Mouse (Mus musculus) adrenal gland, postnatal 4 days (tissue): ENCODE results near the gene Tfeb. TPM values are rescaled to one million over a fixed set of nuclear protein-coding genes. Genes with fewer than 3 reads are reported as not detected.

Source experiments
- DNase-seq, 2 experiments: peaks; one replicate each; pipeline ENCODE4 v3.0.0; 2021 to 2022; ENCODE audit warnings: low spot score in 2 of 2, mixed read lengths in 2 of 2
- total RNA-seq, 2 experiments: library from RNA; stranded (reverse); gene quantifications; 2 replicates each; pipeline ENCODE4 v1.2.3; 2021

Tfeb gene
- total RNA-seq, 2 experiments from 2014 or later = 22.1 to 22.3 TPM

DNA sequence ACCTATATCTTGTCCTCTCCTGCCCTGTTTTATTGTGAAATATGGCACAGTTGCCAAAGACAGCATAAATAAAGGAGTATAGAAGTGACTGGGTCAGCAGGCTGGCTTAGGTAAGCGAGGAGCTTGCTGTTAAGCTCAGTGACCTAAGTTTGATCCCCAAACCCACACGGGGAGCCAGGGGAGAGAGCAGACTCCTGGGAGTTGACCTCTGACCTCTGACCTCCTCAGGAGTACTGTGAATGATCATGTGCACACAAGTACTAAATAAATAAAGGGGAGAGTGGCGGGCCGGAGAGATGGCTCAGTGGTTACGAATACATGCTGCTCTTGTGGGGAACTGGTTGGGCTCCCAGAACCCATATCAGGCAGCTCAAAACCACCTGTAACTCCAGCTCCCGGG lies 13.3 kb downstream of the Tfeb start:
- no peak for DNase-seq

GRCm38 (mm10) chr17:47751811-47752210 lies 15.0 kb downstream of the Tfeb start:
- no peak for DNase-seq

DNA sequence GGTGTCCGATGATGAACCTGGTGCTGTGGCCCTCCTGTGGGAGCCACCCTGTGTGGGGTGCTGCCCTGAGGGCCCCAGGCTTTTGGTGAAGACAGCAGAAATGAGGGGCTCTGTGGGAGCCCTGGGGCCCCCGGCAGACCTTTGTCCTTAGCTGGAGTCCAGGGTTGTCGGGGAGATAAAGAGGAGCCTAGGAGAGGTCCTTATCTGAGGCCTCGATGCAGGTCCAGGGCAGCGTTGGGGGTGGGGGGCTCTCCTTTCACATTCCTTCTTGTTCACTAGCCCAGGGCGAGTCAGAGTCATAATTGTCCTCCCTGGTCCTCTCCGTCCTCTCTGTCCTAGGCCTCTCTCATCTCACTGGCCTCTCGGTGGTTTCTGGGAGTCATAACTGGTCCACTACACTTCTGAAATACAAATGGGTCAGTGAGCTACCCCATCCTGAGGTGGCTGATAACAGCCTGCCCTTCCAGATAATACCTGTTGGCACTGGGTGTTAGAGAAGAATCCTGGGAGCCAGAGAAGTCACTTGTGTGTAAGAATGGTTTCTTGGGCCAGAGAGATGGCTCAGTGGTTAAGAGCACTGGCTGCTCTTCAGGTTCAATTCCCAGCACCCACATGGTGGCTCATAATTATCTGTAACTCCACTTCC lies 16.4 kb downstream of the Tfeb start:
- no peak for DNase-seq

DNA sequence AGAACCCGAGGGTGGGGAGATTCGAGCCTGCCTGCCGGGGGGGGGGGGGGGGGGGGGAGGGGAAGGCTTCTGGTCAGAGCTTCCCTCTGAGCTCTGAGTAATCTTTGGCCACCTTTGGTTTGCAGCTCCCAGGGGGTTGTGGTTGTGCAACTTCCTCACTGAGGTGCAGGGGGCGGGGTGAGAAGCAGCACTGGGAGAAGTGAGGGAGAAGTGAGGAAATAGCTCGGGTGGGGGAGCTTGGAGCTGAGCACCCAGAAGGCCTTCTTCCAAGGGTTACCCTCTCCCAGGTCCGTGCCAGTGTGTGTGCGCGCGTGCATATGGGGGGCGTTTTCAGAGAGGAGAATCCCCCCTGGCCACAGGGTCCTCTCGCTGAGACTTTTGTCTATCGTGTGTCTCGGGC lies 17.4 kb downstream of the Tfeb start:
- no peak for DNase-seq

DNA sequence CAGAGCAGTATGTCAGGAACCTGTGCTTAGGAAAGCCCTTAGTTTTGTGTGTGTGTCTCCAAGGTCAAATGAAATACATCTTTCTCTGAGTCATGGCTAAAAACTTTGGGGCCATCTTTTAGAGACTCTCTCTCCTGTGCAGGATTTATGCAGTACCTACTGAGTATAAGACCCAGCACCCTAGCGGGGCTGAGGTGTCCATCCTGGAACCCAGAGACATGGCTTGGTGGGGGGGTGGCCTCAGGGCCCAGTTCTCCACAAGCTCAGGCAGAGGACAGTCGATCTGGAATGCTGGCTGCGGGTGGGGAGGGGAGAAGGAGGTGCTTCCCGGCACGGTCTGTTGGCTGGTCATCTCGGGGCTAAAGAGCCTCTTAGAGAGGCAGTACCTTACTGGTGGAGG lies 19.5 kb downstream of the Tfeb start:
- DNase-seq = no peak

DNA sequence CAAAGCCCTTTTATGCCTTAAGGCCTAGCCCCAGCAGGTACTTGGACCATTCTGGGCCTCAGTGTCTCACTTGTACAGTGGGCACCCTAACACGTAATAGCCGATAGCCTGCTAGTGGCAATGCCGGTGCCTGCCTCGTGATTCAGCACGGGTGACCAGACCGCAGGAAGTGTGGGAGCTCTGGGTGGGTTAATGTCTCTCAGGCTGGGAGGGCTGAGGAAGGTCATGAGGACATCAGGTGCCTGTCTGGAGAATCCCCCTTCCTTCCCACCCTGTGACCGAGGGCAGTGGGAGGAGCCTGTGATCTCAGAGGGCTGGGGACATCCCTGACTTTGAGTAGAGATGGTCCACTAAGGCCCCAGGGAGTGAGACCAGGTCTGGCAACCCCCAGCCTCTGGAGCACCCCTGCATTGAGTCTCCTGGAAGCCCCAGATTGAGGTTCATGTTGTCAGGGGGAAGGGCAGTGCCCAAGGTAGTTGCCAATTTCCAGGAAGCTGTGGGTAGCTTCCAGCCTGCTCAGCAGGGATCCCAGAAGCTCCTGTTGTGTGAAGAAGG lies 20.3 kb downstream of the Tfeb start:
- no peak for DNase-seq

DNA sequence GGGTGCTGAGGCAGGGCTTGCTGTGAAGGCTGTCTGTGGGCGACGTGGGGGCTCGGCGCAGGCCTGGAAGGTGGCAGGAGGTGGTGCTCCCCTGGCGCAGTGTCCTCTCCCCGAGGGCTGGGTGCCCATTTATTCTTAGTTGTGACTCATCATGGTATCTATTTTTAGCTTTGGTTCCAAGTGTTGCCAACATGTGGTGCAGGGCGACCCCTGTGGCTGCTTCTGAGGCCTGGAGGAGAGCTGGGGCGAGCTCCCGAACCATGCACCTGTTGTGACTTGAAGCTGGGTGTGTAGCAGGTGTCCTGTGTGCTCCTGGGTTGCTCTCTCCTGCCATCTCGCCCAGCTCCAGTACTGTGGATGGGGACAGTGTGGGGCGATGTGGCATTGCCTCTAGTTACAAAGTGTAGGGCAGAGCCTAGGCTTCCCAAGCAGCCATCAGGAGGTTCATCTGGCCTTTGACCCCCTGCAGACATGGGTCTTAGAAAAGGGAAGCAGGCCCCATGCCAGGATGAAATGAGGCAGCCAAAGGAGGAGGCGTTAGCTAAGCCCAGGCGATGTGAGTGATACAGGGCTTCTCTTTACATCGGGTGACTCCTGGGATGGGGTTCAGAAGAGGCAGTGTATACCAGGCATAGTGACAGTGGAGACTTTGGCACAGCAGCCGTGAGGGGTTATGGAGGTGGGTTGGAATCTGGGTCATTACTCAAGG lies 23.0 kb downstream of the Tfeb start:
- DNase-seq = no peak

DNA sequence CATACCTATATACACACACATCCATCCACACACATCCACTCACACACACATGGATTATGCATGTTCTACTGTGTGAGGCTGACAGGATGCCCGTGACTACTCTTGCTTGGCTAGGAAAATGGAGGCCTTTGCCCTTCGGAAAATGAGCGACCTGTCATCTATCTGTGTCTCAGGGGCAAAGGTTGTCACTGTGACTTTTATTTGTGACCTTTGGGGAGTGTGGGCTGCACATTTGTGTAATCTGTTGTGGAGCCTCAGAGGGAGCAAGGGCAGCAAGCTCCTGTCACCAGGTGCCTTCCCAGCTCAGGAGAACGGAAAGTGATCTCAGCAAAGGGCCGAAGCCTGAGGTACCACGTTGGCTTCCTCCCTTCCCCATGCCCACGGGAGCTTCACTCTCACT lies 25.2 kb downstream of the Tfeb start:
- DNase-seq = no peak

GRCm38 (mm10) chr17:47762518-47763340 lies 25.9 kb downstream of the Tfeb start:
- DNase-seq = no peak

GRCm38 (mm10) chr17:47765986-47766385 lies 29.2 kb downstream of the Tfeb start:
- no peak for DNase-seq

DNA sequence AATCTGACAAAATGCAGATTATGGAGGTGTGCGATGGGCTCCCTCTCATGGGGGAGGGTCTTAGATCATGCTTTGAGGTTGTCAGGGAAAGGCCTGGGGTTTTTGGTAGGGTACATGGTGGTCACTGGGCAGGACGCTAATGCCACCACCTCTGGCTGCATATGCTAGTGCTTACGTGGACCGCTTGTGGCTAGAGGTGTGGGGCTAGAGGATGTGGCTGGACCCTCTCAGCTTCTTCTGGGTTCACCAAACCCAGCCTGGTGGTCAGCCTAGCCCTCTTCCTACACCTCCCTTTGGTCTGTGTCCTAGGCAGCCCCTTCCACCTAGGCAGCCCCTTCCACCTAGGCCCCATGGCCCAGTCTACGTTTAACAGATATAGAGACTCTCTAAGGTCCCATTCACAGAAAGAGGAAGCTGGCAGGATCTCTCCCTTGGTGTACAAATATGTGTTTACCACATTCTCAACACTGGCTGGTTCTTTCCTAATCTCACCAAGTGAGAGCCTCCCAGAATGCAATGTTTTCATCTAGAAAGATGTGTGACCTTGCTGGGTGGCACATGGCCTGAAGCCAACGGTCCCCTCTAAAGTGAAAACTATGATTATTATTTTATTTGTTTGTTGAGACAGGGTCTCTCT lies 29.7 kb downstream of the Tfeb start:
- no peak for DNase-seq

GRCm38 (mm10) chr17:47767081-47767455 lies 30.2 kb downstream of the Tfeb start:
- DNase-seq = no peak

- no peak for DNase-seq
These were observed 30.8 kb downstream of the Tfeb start for GRCm38 (mm10) chr17:47767456-47768141.

DNA sequence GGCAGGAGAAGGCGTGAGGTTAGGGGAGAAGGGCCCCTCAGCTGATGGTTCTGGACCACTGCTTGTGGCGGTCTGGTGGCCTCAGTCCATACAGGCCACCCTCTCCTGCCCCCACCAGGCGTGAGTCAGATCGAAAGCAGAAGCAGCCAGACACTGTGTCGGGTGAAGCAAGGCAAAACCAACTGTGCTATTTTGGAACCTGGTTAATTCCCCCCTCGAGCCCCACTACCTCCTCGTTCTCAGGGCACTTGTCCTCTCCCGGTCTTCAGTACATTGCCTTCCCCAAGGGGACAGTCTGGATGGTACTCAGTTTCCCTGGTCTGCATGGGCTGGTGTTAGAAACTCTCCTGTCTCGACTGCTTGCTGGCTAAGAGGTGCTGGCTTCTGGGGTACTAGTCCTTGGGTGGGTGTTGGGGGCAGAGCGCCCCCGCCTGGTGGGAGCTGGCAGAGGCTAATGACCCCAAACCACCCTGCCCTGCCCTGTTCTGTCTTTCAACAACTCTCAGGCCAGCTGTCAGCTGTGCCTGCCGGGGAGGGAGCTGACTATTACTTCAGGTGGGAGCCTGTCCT lies 32.0 kb downstream of the Tfeb start:
- DNase-seq = no peak

GRCm38 (mm10) chr17:47769389-47770299 lies 32.8 kb downstream of the Tfeb start:
- DNase-seq = no peak

DNA sequence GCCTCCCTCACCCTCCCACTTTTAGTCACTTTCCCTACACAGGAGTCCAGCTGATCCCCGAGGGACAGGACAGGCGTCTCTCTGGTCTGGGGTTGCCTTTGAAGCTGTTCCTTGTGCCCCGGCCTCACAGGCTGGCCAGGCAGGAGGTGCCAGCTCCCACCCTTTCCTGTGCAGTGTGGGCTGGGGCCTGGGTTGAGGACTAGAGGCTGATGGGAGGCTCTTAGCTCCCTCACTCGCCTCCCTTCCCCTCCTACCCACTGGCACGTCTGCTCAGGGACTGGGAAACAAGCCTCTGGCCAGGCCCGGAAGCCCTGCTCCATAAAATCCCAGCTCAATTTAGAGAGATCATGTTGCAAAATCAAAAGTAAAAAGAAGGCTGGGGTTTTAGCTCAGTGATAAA lies 36.8 kb downstream of the Tfeb start:
- DNase-seq = no peak

DNA sequence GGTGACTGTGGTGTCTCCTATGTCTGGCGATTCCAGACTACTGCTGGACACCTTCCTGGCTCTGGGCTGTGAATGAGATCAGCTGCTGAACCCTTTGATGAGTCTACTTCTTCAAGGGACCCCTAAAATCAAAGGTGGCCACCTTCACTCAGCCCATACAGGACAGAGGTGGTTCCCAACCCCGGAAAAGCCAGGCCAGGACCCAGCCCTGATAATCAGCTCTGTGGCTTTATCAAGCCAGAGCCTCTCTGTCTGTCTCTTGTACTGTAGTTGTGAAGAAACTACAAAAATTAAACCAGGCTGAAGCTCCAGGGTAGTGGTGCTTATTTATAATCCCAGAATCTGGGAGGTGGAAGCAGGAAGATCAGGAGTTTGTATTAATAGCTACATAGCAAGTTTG lies 40.3 kb downstream of the Tfeb start:
- no peak for DNase-seq

DNA sequence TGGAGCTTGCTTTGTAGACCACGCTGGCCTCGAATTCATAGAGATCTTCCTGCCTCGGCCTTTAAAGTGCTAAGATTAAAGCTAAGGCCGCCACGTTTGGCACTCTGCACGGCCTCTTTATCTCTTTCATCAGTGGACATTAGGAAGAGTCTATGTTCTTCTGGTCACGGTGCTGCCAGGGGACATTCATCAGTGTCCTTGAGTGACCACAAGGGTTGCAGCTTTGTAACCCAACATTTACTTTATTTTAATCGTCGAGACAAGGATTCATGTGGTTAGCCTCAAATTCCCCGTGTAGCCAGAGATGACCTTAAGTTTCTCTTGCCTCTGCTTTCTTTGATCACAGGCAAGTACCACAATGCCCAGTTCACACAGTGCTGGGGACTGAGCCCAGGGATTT lies 43.6 kb downstream of the Tfeb start:
- DNase-seq = no peak

- DNase-seq = no peak
These were observed 45.7 kb downstream of the Tfeb start for GRCm38 (mm10) chr17:47782486-47782885.
